In the genomic region with DNA sequence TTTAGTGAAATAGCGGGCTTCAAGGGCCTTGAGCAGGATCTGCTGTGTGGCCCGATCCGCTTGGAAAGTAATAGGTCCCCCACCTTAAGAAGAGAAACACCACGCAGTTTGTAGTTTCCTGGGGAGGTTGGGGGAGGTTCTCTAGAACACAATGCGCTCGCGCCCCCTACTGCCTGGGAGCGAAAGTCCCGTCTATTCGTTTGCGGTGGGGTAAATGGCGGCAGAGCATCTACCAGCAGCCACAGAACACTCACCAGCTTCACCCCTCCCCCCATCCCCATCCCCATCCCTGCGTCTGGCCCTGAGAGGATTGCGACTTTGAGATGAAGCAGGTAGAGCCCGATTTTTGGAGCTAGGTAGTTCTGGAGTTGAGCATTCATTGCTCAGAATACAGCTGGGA, we compare ENCODE assay signal across 8 mouse cellular contexts. TPM values are rescaled to one million over a fixed set of nuclear protein-coding genes. Genes with fewer than 3 reads are reported as not detected.
DNase-seq lines count a peak whose midpoint lies in the region; ATAC-seq lines count a peak whose summit lies in the region.

No protein-coding gene starts in this region.

- 0 out of 2 replicates have a peak, but pooled peaks have one; percentile 13 for ATAC-seq in hindbrain, embryonic 16.5 days

- no peaks in the 10 kb centered on the region for H3K36me3 ChIP-seq in hindbrain, embryonic 16.5 days (ENCODE audit: control insufficient read depth, insufficient read depth, low read length)

- no peaks in the 10 kb centered on the region for H3K27me3 ChIP-seq in hindbrain, embryonic 16.5 days (replicated peaks; ENCODE audit: control insufficient read depth, insufficient read depth, low read length)

- H3K4me2 ChIP-seq in hindbrain, embryonic 16.5 days (ENCODE audit: low read length): no peak overlapping the region

- H3K4me3 ChIP-seq in hindbrain, embryonic 16.5 days (ENCODE audit: low read length): no peak overlapping the region

- H3K9ac ChIP-seq in hindbrain, embryonic 16.5 days (ENCODE audit: low read depth, low read length): no peak overlapping the region

- no peaks in the 10 kb centered on the region for H3K9me3 ChIP-seq in hindbrain, embryonic 16.5 days (ENCODE audit: control insufficient read depth, low read length)

- H3K27ac ChIP-seq in hindbrain, embryonic 16.5 days (ENCODE audit: low read depth, low read length): no peak overlapping the region

- DNase-seq in R1 (ENCODE audit: low read depth, low spot score): peak; percentile 94
- peak; percentile 84 for DNase-seq in cerebellum, adult 8-10 months
- DNase-seq in frontal cortex, postnatal 10 days (ENCODE audit: low spot score in 2 of 2): peak; percentile 67 to 81
- DNase-seq in left cerebral cortex, postnatal 14 days (ENCODE audit: low spot score in 2 of 2): peak; percentile 87 to 88
- peak; percentile 81 for DNase-seq in mesoderm, embryonic 11.5 days (ENCODE audit: low read depth, low spot score)
- peak; percentile 64 for DNase-seq in skeletal muscle tissue, adult 2 months (ENCODE audit: low read depth, low spot score)
- peak; percentile 64 for DNase-seq in yolk sac, embryonic 10.5 days (ENCODE audit: low spot score)

- peaks cover 6% of the 10 kb centered on the region for H3K4me1 ChIP-seq in hindbrain, embryonic 16.5 days (ENCODE audit: control insufficient read depth, insufficient read depth, low read depth, low read length)

- intact Hi-C loops in left cerebral cortex, postnatal 14 days (cut with DNase I): loop anchor here (5.0 kb wide), 1 partner anchor 109 kb away; no protein-coding TSS in a partner anchor

- WGBS in hindbrain, embryonic 16.5 days: 4% methylated on average over 15 of the region's 15 CpGs

RNA-seq across cellular contexts. Expression of a gene that starts 21.8 kb away (rescaled TPM):
- polyA plus RNA-seq in hindbrain, embryonic 16.5 days (2015; fragmentation: Nextera tagmentation; extraction: Ambion mirVana): 49.7 and 56.6 TPM in 2 replicates
- 10 to 100 TPM; 74.0 to 78.2 TPM for total RNA-seq in left cerebral cortex, postnatal 14 days (2021)

RNA-seq across cellular contexts. Expression of a gene that starts 40.4 kb away (rescaled TPM):
- 43.4 and 49.0 TPM in 2 replicates for polyA plus RNA-seq in hindbrain, embryonic 16.5 days (2015; fragmentation: Nextera tagmentation; extraction: Ambion mirVana)
- total RNA-seq in left cerebral cortex, postnatal 14 days (2021): 10 to 100 TPM; 71.2 to 72.2 TPM
